Mouse (Mus musculus): Measurements from ENCODE around the gene Shld2.

GRCm38 (mm10) chr14:34327618-34328017, 17.3 kb upstream of the Shld2 start:
- no peak for TF ChIP-seq CTCF (IDR thresholded peaks at IDR 0.05; ENCODE audit: borderline replicate concordance, control insufficient read depth, extremely low read depth, insufficient read depth, low read length, poor library complexity)
- TF ChIP-seq POLR2A (IDR thresholded peaks at IDR 0.05; ENCODE audit: control insufficient read depth, extremely low read depth, insufficient read depth, low read length, poor library complexity), result no peak
